Mouse (Mus musculus) kidney, adult 2 months (tissue): ENCODE measurements at regions not wholly inside any gene's neighbourhood (a gene's known extent, or its start where the extent isn't known, plus 50 kb on each side); places are given as distances from the start of the nearest gene placed in this dataset.

Experiments
- DNase-seq: peaks from one replicate; pipeline ENCODE4 v3.0.0; 2021
- H3K27ac ChIP-seq: fragments of 200-500 bp; 2 replicates; pipeline ENCODE4 v1.5.1; 2012; ENCODE audit warnings: low read depth, low read length, control low read depth, inconsistent platforms; ENCODE audit not compliant: insufficient read depth
- H3K27me3 ChIP-seq: fragments of 200-500 bp; replicated peaks from 2 replicates; pipeline ENCODE4 v1.6.1; 2012; ENCODE audit warnings: mild to moderate bottlenecking, moderate library complexity, low read length, inconsistent platforms; ENCODE audit not compliant: control insufficient read depth, insufficient read depth
- H3K36me3 ChIP-seq: fragments of 200-500 bp; 2 replicates; pipeline ENCODE4 v1.6.1; 2012; ENCODE audit warnings: mild to moderate bottlenecking, moderate library complexity, low read length, inconsistent platforms; ENCODE audit not compliant: control insufficient read depth, insufficient read depth
- H3K4me1 ChIP-seq: fragments of 200-500 bp; 2 replicates; pipeline ENCODE4 v1.6.1; 2011; ENCODE audit warnings: low read length; ENCODE audit not compliant: control insufficient read depth, insufficient read depth
- H3K4me3 ChIP-seq: fragments of 200-500 bp; 2 replicates; pipeline ENCODE4 v1.5.1; 2011; ENCODE audit warnings: mild to moderate bottlenecking, low read depth, low read length, control low read depth; ENCODE audit not compliant: insufficient read depth
- CTCF ChIP-seq: fragments of 200-500 bp; conservative IDR thresholded peaks from 2 replicates; pipeline ENCODE4 v1.5.1; 2011; ENCODE audit warnings: low read depth, mild to moderate bottlenecking, control low read depth, low read length, moderate library complexity, mixed read lengths; ENCODE audit not compliant: insufficient read depth, insufficient read length
- POLR2A ChIP-seq: fragments of 200-500 bp; IDR thresholded peaks from one replicate; pipeline ENCODE4 v1.6.1; 2011; ENCODE audit warnings: low read depth, low read length, control low read depth
- WGBS: fragments of 180-500 bp; shearing (Covaris S2); methylation state at CpG from one replicate; pipeline ENCODE4 v1.1.7; 2018; 5-methylcytosine and 5-hydroxymethylcytosine counted together

DNA sequence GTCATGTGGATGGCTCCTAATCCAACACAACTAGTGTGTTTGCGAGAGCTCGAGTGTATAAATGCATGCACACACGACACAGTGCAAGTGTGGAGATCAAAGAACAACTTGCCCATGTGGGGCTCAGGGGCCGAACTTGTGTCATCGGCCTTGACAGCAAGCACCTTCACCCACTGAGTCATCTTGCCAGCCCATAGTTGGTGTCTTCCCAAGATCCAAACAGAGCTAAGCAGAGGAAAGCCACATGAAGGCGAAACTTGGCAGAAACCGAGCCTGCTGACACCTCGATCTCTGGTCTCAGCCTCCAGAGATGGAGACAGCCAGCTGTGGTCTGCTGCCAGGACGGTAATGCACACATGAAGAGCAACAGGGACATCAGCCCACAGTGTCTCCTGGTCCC, 177.1 kb downstream of the 3100002H09Rik start:
- Histone ChIP-seq H3K4me1 (no peaks in the 10 kb centered on the region), H3K27ac (no peak overlapping the region), H3K36me3 (no peaks in the 10 kb centered on the region), H3K27me3 (no peaks in the 10 kb centered on the region), H3K4me3 (no peak overlapping the region)
- 83% methylated on average over 9 of the region's 9 CpGs for WGBS
- DNase-seq = no peak
- TF ChIP-seq POLR2A (no peak), CTCF (no peak)

DNA sequence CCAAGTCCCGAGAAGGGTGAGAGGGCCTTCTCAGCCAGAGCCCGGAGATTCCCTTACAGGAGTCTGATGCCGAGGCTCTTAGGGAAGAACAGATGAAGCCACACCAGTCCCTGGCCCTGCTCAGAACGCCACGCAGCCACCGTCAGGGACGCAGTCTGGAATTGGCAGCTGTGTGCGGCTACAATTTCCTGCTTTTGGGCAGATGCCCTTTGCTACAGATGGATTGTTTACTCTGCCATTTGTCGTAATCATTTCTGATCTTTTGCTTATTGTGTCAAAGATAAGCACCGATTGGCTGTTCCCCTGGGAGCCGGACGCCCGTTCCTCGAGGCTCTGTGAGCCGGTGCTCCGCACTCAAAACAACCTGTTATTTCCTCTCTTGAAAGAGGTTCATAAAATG, 179.4 kb downstream of the 3100002H09Rik start:
- no peaks in the 10 kb centered on the region for H3K4me1 ChIP-seq
- no peak overlapping the region for H3K4me3 ChIP-seq
- whole genome bisulfite sequencing = 63% methylated on average over 16 of the region's 16 CpGs
- no peak for TF ChIP-seq CTCF
- TF ChIP-seq POLR2A = no peak
- H3K27me3 ChIP-seq = no peaks in the 10 kb centered on the region
- no peak overlapping the region for H3K27ac ChIP-seq
- DNase-seq = no peak
- no peaks in the 10 kb centered on the region for H3K36me3 ChIP-seq

DNA sequence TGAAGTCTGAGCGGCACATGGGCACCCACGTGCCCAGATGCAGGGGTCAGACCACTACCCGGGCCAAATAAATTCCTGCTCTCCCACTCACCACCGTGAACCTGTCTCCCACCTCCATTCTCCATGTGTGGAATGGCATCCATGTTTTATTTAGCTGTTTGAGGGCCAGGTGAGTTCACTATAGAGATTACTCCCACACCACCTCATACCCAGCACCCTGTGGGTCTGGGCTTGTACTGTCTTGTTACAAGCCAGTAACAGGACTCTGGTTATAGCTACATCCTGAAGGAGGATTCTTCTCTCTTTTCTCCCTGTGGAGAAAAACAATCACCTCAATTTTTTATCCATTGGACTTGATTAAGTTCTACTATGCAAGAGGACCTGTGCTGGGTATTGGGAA, 181.8 kb downstream of the 3100002H09Rik start:
- no peaks in the 10 kb centered on the region for H3K27me3 ChIP-seq
- TF ChIP-seq POLR2A = no peak
- no peak for TF ChIP-seq CTCF

DNA sequence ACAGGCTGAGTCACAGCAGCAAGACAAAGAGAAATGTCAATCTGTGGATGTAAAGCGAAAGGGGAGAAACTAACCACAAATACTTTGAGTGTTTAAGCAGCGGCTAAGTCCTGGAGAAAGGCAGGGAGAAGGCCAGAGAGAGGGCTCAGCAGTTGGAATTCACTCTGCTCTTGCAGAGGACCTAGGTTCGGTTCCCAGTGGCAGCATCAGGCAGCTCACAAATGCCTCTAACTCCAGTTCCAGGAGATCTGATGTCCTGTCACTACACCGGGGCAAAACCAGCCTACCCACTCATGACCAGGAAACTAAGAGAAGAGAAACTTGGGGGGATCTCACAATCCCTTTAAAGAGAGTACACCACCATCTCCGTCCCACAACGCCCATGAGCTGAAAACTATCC, 188.2 kb downstream of the 3100002H09Rik start:
- DNase-seq = no peak
- no peak for TF ChIP-seq POLR2A
- no peak for TF ChIP-seq CTCF
- H3K36me3 ChIP-seq = no peaks in the 10 kb centered on the region
- H3K4me3 ChIP-seq = no peak overlapping the region
- no peaks in the 10 kb centered on the region for H3K27me3 ChIP-seq
- H3K27ac ChIP-seq = no peak overlapping the region
- WGBS = 95% methylated on average over 6 of the region's 6 CpGs
- no peaks in the 10 kb centered on the region for H3K4me1 ChIP-seq

More for the DNA sequence above, 181.8 kb downstream of the 3100002H09Rik start:
- Histone ChIP-seq H3K4me1 (no peaks in the 10 kb centered on the region), H3K27ac (no peak overlapping the region), H3K4me3 (no peak overlapping the region), H3K36me3 (no peaks in the 10 kb centered on the region)
- 81% methylated on average over 4 of the region's 4 CpGs for WGBS
- no peak for DNase-seq

DNA sequence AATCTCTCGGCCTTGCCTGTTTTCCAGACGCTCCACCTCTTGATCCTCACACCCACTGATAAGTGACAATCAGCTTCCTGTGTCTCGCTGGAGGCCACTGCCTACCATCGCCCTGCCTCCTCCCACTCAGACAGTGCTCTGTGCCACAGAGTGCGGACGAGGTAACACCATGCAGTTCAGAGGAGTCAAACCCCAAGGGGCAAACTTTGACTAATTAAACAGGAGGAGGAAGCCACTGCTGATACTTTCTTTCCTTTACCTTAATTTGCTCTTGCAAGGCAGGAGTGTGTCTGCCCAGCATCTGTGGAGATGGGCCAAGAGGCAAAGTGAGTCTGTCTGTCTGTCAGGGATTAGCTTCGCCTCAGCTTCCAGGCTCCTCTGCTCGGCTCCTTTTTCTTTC, 192.2 kb downstream of the 3100002H09Rik start:
- H3K4me3 ChIP-seq = no peak overlapping the region
- no peaks in the 10 kb centered on the region for H3K27me3 ChIP-seq
- H3K36me3 ChIP-seq = no peaks in the 10 kb centered on the region
- WGBS = 33% methylated on average over 8 of the region's 8 CpGs
- no peaks in the 10 kb centered on the region for H3K4me1 ChIP-seq
- no peak for TF ChIP-seq CTCF
- TF ChIP-seq POLR2A = no peak
- H3K27ac ChIP-seq = no peak overlapping the region
- no peak for DNase-seq

DNA sequence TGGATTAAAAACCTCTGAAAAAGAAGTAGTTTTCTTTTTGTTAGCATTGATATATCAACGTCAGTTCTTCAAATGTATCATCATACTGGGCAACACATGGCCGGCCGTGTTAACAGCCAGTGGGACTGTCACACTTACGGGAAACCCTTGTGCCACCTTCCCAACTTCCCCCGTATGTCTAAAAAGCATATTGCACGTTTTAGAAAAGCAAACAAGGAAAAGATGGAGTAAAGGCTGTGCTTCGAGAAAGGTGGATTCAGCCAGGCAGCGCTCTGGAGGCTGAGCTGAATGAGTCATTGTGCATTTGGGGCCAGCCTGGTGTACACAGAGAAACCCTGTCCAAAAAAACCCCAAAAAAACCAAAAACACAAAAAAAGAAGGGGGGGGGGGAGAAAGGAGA, 193.4 kb downstream of the 3100002H09Rik start:
- no peak for TF ChIP-seq CTCF
- no peak for TF ChIP-seq POLR2A
- Histone ChIP-seq H3K4me3 (no peak overlapping the region), H3K27ac (no peak overlapping the region), H3K36me3 (no peaks in the 10 kb centered on the region), H3K27me3 (no peaks in the 10 kb centered on the region), H3K4me1 (no peaks in the 10 kb centered on the region)
- 86% methylated on average over 8 of the region's 8 CpGs for WGBS
- no peak for DNase-seq

DNA sequence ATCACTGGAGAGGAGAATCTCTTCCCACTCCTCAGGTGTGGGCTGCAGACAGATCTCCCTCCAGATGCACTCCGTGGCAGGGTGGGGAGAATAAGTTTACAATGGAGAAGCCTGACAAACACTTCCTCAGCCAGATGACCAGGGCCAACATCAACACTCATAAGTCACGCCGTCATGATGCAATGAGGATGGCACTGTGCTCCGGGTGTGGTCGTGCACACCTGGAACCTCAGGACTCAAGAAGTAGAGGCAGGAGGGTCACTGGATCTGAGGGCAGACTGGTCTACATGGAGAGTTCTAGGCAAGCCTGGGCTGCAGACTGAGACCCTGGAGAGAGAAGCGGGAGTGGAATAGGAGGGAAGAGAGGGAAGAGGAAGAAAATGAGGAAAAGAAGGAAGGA, 194.3 kb downstream of the 3100002H09Rik start:
- H3K4me1 ChIP-seq = no peaks in the 10 kb centered on the region
- WGBS = 83% methylated on average over 6 of the region's 6 CpGs
- DNase-seq = no peak

DNA sequence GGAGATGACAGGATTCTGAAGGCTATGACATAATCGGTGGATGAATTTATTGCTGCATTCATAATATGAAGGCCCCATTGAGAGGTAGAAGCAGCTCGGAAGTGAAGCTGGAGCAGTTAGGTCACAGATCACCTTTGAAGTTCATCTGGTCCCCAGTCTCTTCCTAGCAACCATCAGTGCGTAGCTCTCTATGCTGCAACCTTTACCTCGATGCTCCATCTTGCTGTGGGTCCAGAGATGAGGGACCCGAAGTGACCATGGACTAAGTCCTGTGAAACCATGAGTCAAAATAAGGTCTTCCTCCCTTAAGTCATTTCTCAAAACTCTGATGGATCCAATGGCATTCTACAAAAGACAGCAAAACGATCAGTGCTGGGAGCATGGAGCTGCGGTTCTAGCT, 196.2 kb downstream of the 3100002H09Rik start:
- 88% methylated on average over 7 of the region's 7 CpGs for WGBS
- H3K4me3 ChIP-seq = no peak overlapping the region
- no peak for TF ChIP-seq POLR2A
- no peak for TF ChIP-seq CTCF
- no peaks in the 10 kb centered on the region for H3K27me3 ChIP-seq
- no peak for DNase-seq
- H3K4me1 ChIP-seq = no peaks in the 10 kb centered on the region
- H3K27ac ChIP-seq = no peak overlapping the region
- H3K36me3 ChIP-seq = no peaks in the 10 kb centered on the region

More for the DNA sequence above, 194.3 kb downstream of the 3100002H09Rik start:
- H3K27ac ChIP-seq = no peak overlapping the region
- H3K36me3 ChIP-seq = no peaks in the 10 kb centered on the region
- no peaks in the 10 kb centered on the region for H3K27me3 ChIP-seq
- no peak overlapping the region for H3K4me3 ChIP-seq
- TF ChIP-seq POLR2A (no peak), CTCF (no peak)
